Mouse (Mus musculus) fibroblast of lung, adult 2 months (primary cell): ENCODE data around the gene Gnao1.

Experiments
- DNase-seq: peaks from one replicate; pipeline ENCODE4 v3.0.0-alpha.2; 2011; ENCODE audit warnings: low read depth

The Gnao1 gene

GRCm38 (mm10) chr8:93809686-93810027 is at the start of gene Gnao1:
Gene Gnao1 (plus strand): TSS chr8:93809966.
- no peak for DNase-seq

- no peak for DNase-seq
These were observed 32.2 kb upstream of the Gnao1 start for GRCm38 (mm10) chr8:93777605-93778004.

- no peak for DNase-seq
These were observed 540 bp upstream of the Gnao1 start for GRCm38 (mm10) chr8:93809226-93809625.

- DNase-seq: peak; percentile 27
These were observed 477 bp downstream of the Gnao1 start for GRCm38 (mm10) chr8:93810028-93810858.

- no peak for DNase-seq
These were observed 1.3 kb downstream of the Gnao1 start for GRCm38 (mm10) chr8:93810859-93811602.

- no peak for DNase-seq
These were observed 2.1 kb downstream of the Gnao1 start for GRCm38 (mm10) chr8:93811719-93812475.

- DNase-seq: no peak
These were observed 3.0 kb downstream of the Gnao1 start for GRCm38 (mm10) chr8:93812566-93813404.

- peak; percentile 49 for DNase-seq
These were observed 3.6 kb downstream of the Gnao1 start for GRCm38 (mm10) chr8:93813405-93813761.

GRCm38 (mm10) chr8:93814266-93814665 is 4.5 kb downstream of the Gnao1 start:
- no peak for DNase-seq

GRCm38 (mm10) chr8:93816226-93816625 is 6.5 kb downstream of the Gnao1 start:
- no peak for DNase-seq

GRCm38 (mm10) chr8:93817366-93817765 is 7.6 kb downstream of the Gnao1 start:
- DNase-seq: no peak

GRCm38 (mm10) chr8:93819929-93820328 is 10.2 kb downstream of the Gnao1 start:
- no peak for DNase-seq

GRCm38 (mm10) chr8:93821327-93821726 is 11.6 kb downstream of the Gnao1 start:
- no peak for DNase-seq

GRCm38 (mm10) chr8:93825317-93825716 is 15.6 kb downstream of the Gnao1 start:
- DNase-seq: no peak

GRCm38 (mm10) chr8:93830626-93831025 is 20.9 kb downstream of the Gnao1 start:
- no peak for DNase-seq

GRCm38 (mm10) chr8:93835771-93836170 is 26.0 kb downstream of the Gnao1 start:
- DNase-seq: no peak

GRCm38 (mm10) chr8:93839113-93839512 is 29.3 kb downstream of the Gnao1 start:
- no peak for DNase-seq

GRCm38 (mm10) chr8:93840486-93840885 is 30.7 kb downstream of the Gnao1 start:
- DNase-seq: no peak

GRCm38 (mm10) chr8:93840956-93841752 is 31.4 kb downstream of the Gnao1 start:
- DNase-seq: peak; percentile 32

- DNase-seq: no peak
These were observed 32.8 kb downstream of the Gnao1 start for GRCm38 (mm10) chr8:93842574-93842973.
